Mouse (Mus musculus) lung, postnatal 0 days (tissue): Measurements from ENCODE around the gene Prkca. TPM values are rescaled to one million over a fixed set of nuclear protein-coding genes. Genes with fewer than 3 reads are reported as not detected.

ENCODE experiments used
- ATAC-seq: fragments of 200-750 bp; cut with Nextera tagmentation; 2 replicates; pipeline ENCODE4 v1.8.0; 2017; ENCODE audit warnings: moderate library complexity
- DNase-seq: peaks from one replicate; pipeline ENCODE4 v3.0.0-alpha.2; 2016; ENCODE audit warnings: low spot score
- H3K27ac ChIP-seq: fragments of 300-500 bp; sonication (generic); 2 replicates; pipeline ENCODE4 v1.5.1; 2014; ENCODE audit warnings: antibody characterized with exemption, mild to moderate bottlenecking, low read length, mixed read lengths
- H3K27me3 ChIP-seq: fragments of 300-500 bp; sonication (generic); replicated peaks from 2 replicates; pipeline ENCODE4 v1.6.1; 2014; ENCODE audit warnings: low read length, mixed read lengths; ENCODE audit not compliant: insufficient read depth
- H3K36me3 ChIP-seq: fragments of 300-500 bp; sonication (generic); 2 replicates; pipeline ENCODE4 v1.6.1; 2014; ENCODE audit warnings: low read length, mixed read lengths; ENCODE audit not compliant: insufficient read depth
- H3K4me1 ChIP-seq: fragments of 300-500 bp; sonication (generic); 2 replicates; pipeline ENCODE4 v1.6.1; 2014; ENCODE audit warnings: antibody characterized with exemption, low read depth, low read length, mixed read lengths; ENCODE audit not compliant: insufficient read depth
- H3K4me2 ChIP-seq: fragments of 300-500 bp; sonication (generic); replicated peaks from 2 replicates; pipeline ENCODE4 v1.6.1; 2014; ENCODE audit warnings: low read depth, mild to moderate bottlenecking, low read length, moderate library complexity, mixed read lengths
- H3K4me3 ChIP-seq: fragments of 300-500 bp; sonication (generic); 2 replicates; pipeline ENCODE4 v1.5.1; 2014; ENCODE audit warnings: low read depth, low read length
- H3K9ac ChIP-seq: fragments of 300-500 bp; sonication (generic); replicated peaks from 2 replicates; pipeline ENCODE4 v1.6.1; 2014; ENCODE audit warnings: low read depth, mild to moderate bottlenecking
- H3K9me3 ChIP-seq: fragments of 300-500 bp; sonication (generic); 2 replicates; pipeline ENCODE4 v1.6.1; 2016; ENCODE audit warnings: low read length, mixed read lengths
- CTCF ChIP-seq: IDR thresholded peaks from 2 replicates; pipeline ENCODE4 v1.5.1; 2016; ENCODE audit warnings: antibody characterized with exemption, mild to moderate bottlenecking
- EP300 ChIP-seq: IDR thresholded peaks from 2 replicates; pipeline ENCODE4 v1.6.1; 2016; ENCODE audit warnings: antibody characterized with exemption, mild to moderate bottlenecking, control low read depth
- WGBS: fragments of 180-500 bp; shearing (Covaris S2); extraction: QIAGEN DNeasy Blood & Tissue Kit; methylation state at CpG from one replicate; pipeline ENCODE4 v1.1.7; 2014; 5-methylcytosine and 5-hydroxymethylcytosine counted together
- microRNA-seq: library from miRNA; unstranded; fragments of <30 nt; microRNA quantifications from one replicate; pipeline ENCODE4, GENCODE M21; 2016
- polyA plus RNA-seq: library from polyadenylated mRNA; unstranded; fragments of >200 nt; fragmentation: Nextera tagmentation; extraction: Ambion mirVana; gene quantifications from 2 replicates; pipeline ENCODE4 v1.2.1, GENCODE M21; 2015

Prkca gene
- polyA plus RNA-seq, 1 experiment from 2014 or later, result 4.0 TPM

DNA sequence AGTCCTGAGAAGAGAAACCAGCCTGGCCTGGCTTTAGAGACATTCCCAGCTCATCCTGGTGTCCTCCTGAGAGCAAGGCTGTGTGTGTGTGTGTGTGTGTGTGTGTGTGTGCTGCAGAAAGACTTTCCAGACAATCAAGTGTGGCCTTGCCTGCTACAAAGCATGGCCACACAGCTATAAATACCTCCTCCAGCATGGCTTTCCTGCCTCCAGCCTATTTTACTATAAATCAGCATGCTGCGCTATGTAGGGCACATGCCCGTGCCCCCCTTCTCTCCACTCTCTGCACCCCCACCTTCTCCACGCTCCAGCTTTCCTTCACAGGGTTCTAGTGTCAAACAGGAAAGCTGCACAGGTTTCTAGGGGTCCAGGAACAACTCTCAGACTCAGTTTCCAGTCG, 448.1 kb downstream of the Prkca start:
- Histone ChIP-seq H3K4me1 (no peaks in the 10 kb centered on the region), H3K9me3 (no peaks in the 10 kb centered on the region), H3K4me3 (no peak overlapping the region), H3K36me3 (no peaks in the 10 kb centered on the region), H3K4me2 (no peak overlapping the region), H3K9ac (no peak overlapping the region), H3K27me3 (no peaks in the 10 kb centered on the region), H3K27ac (no peak overlapping the region)
- no peak for DNase-seq
- WGBS, result 61% methylated on average over 4 of the region's 4 CpGs
- ATAC-seq, result no peak
- TF ChIP-seq CTCF (no peak), EP300 (no peak)

DNA sequence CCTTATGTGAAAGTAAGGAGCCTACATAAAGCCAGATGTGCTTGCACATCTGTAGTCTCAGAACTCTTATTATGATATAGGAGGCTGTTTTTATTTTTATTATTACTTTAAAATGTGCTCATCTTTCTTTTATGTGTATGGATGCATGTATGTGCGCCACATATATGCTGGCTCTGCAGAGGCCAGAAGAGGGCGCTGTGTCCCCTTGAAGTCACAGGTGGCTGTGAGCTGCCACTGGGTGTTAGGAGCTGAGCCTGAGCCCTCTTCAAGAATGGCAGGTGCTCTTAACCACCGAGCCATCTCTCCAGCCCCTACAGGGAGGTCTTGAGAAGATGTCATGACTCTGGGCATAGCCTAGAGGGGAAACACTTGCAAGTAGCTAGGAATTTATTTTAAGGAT, 452.4 kb downstream of the Prkca start:
- WGBS, result 82% methylated on average over 3 of the region's 3 CpGs
- no peak overlapping the region for H3K27ac ChIP-seq
- H3K4me2 ChIP-seq, result no peak overlapping the region
- TF ChIP-seq CTCF, result no peak
- no peak for TF ChIP-seq EP300
- H3K4me1 ChIP-seq, result no peaks in the 10 kb centered on the region
- DNase-seq (no peak), ATAC-seq (no peak)
- no peak overlapping the region for H3K4me3 ChIP-seq
- H3K9ac ChIP-seq, result no peak overlapping the region
- H3K27me3 ChIP-seq, result no peaks in the 10 kb centered on the region
- H3K9me3 ChIP-seq, result no peaks in the 10 kb centered on the region
- H3K36me3 ChIP-seq, result no peaks in the 10 kb centered on the region

DNA sequence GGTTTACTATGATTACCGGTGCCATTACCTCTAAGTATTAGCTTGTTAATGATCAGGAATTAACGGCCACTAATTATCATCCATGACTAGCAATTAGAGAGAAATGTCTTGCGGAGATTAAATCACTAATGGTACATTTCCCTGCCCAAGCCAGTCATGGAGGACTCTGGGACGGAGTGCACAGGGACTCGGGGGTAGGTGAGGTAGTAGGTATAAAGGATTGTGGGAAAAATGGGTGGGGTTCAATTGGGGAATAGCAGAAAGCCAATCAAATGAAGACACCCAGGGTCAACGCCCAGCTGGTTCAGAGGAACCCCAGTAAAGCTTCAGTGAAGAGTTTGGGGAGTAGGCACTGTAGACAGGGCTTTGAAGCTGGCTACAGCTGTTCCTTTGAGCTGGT, 456.4 kb downstream of the Prkca start:
- Histone ChIP-seq H3K9ac (no peak overlapping the region), H3K27me3 (no peaks in the 10 kb centered on the region), H3K4me3 (no peak overlapping the region), H3K4me1 (no peaks in the 10 kb centered on the region), H3K27ac (no peak overlapping the region), H3K4me2 (no peak overlapping the region), H3K36me3 (no peaks in the 10 kb centered on the region), H3K9me3 (no peaks in the 10 kb centered on the region)
- DNase-seq (no peak), ATAC-seq (no peak)
- no peak for TF ChIP-seq EP300
- no peak for TF ChIP-seq CTCF
- 83% methylated on average over 6 of the region's 6 CpGs for WGBS

Small RNAs within 50 kb of the gene (microRNA-seq; reads per million reads assigned to microRNA genes)
- not detected for gene Mir7223

Other genes with a start within 250 kb of the Prkca start
- gene Apoh, start 574 bp downstream of the Prkca start, polyA plus RNA-seq, result 0.29 and 0.37 TPM in 2 replicates
- 6.4 and 8.8 TPM in 2 replicates for gene Cep112, start 81.3 kb upstream of the Prkca start, polyA plus RNA-seq